Comparison of ENCODE assay signal across 23 mouse cellular contexts in genomic region chr16:80408621-80409020, GRCm38 (mm10).
"Had no signal": no experiment of that assay in that cellular context is flagged by ENCODE, and none has a peak within 500 bp of the region (broad histone marks: within the 10 kb centered on the region; RNA-seq: fewer than 3 reads in every experiment).

No protein-coding gene starts in this region.

- H3K27ac ChIP-seq: gastrocnemius, adult 2 months; heart, embryonic 10.5 days; hindbrain, embryonic 10.5 days; hindbrain, embryonic 12.5 days; hindbrain, embryonic 14.5 days; intestine, embryonic 15.5 days; layer of hippocampus, adult 2 months; left cerebral cortex, adult 2 months; limb, embryonic 10.5 days; limb, embryonic 12.5 days; liver, embryonic 13.5 days had no signal

- H3K4me3 ChIP-seq: gastrocnemius, adult 2 months; heart, embryonic 10.5 days; heart, embryonic 12.5 days; hindbrain, embryonic 10.5 days; hindbrain, embryonic 12.5 days; intestine, embryonic 15.5 days; layer of hippocampus, adult 2 months; left cerebral cortex, adult 2 months; limb, embryonic 10.5 days; limb, embryonic 12.5 days; liver, embryonic 13.5 days had no signal

- H3K4me1 ChIP-seq: heart, embryonic 10.5 days; heart, embryonic 12.5 days; hindbrain, embryonic 10.5 days; hindbrain, embryonic 12.5 days; intestine, embryonic 15.5 days; limb, embryonic 10.5 days; limb, embryonic 12.5 days; liver, embryonic 13.5 days had no signal

- H3K27me3 ChIP-seq: heart, embryonic 12.5 days; hindbrain, embryonic 12.5 days; intestine, embryonic 15.5 days; limb, embryonic 12.5 days; liver, embryonic 13.5 days had no signal

- H3K9me3 ChIP-seq: heart, embryonic 10.5 days; heart, embryonic 12.5 days; hindbrain, embryonic 10.5 days; hindbrain, embryonic 12.5 days; intestine, embryonic 15.5 days; limb, embryonic 10.5 days; limb, embryonic 12.5 days; liver, embryonic 13.5 days had no signal

- H3K36me3 ChIP-seq: heart, embryonic 10.5 days; heart, embryonic 12.5 days; hindbrain, embryonic 10.5 days; hindbrain, embryonic 12.5 days; intestine, embryonic 15.5 days; limb, embryonic 10.5 days; limb, embryonic 12.5 days; liver, embryonic 13.5 days had no signal

- DNase-seq: gastrocnemius, adult 2 months; gastrocnemius, postnatal 10 days; gastrocnemius, postnatal 25 days; heart, adult 18-20 months; heart, postnatal 10 days; heart, postnatal 4 days; kidney, adult 18-20 months; kidney, adult 8-10 months; kidney, postnatal 10 days; kidney, postnatal 25 days; kidney, postnatal 4 days; liver; liver, embryonic 13.5 days had no signal
